Mouse (Mus musculus) heart, embryonic 10.5 days (tissue): Measurements from ENCODE around the gene Pou2f2. TPM values are rescaled to one million over a fixed set of nuclear protein-coding genes. Genes with fewer than 3 reads are reported as not detected.
A peak's percentile ranks its signal among the peaks of the same experiment; 100 is the strongest.

Source experiments
- DNase-seq: peaks from one replicate; pipeline ENCODE4 v3.0.0-alpha.2; 2017; ENCODE audit warnings: low spot score
- H3K27ac ChIP-seq: fragments of 300-500 bp; sonication (generic); 2 replicates; pipeline ENCODE4 v1.5.1; 2016; ENCODE audit warnings: mild to moderate bottlenecking
- H3K27me3 ChIP-seq: fragments of 300-500 bp; sonication (generic); 2 replicates; pipeline ENCODE4 v1.6.1; 2016; ENCODE audit warnings: mild to moderate bottlenecking; ENCODE audit not compliant: poor library complexity, insufficient read depth, severe bottlenecking
- H3K36me3 ChIP-seq: fragments of 300-500 bp; sonication (generic); 2 replicates; pipeline ENCODE4 v1.6.1; 2016; ENCODE audit warnings: mild to moderate bottlenecking, moderate library complexity
- H3K4me1 ChIP-seq: fragments of 300-500 bp; sonication (generic); 2 replicates; pipeline ENCODE4 v1.6.1; 2016; ENCODE audit warnings: mild to moderate bottlenecking
- H3K4me3 ChIP-seq: fragments of 300-500 bp; sonication (generic); 2 replicates; pipeline ENCODE4 v1.5.1; 2016; ENCODE audit warnings: mild to moderate bottlenecking, moderate library complexity
- H3K9me3 ChIP-seq: fragments of 300-500 bp; sonication (generic); 2 replicates; pipeline ENCODE4 v1.6.1; 2016; ENCODE audit warnings: mild to moderate bottlenecking, moderate library complexity
- WGBS: fragments of 180-500 bp; shearing (Covaris S2); methylation state at CpG from one replicate; pipeline ENCODE4 v1.1.7; 2016; 5-methylcytosine and 5-hydroxymethylcytosine counted together
- polyA plus RNA-seq: library from polyadenylated mRNA; unstranded; fragments of >200 nt; fragmentation: Nextera tagmentation; extraction: Ambion mirVana; gene quantifications from 2 replicates; pipeline ENCODE4 v1.2.1, GENCODE M21; 2016

The Pou2f2 gene
- 0.73 and 0.74 TPM in 2 replicates for polyA plus RNA-seq

GRCm38 (mm10) chr7:25179606-25180161, at the start of gene Pou2f2:
Gene Pou2f2 (minus strand): TSS chr7:25179726.
- under 1% methylated on average over 36 of the region's 56 CpGs for WGBS
- Histone ChIP-seq H3K4me1 (peaks cover 23% of the 10 kb centered on the region), H3K4me3 (peak within 1 kb of the TSS; percentile 60), H3K36me3 (no peaks in the 10 kb centered on the region), H3K27ac (no peak within 1 kb of the TSS), H3K9me3 (no peaks in the 10 kb centered on the region), H3K27me3 (peaks cover 100% of the 10 kb centered on the region)
- no peak for DNase-seq

- WGBS, result 87% methylated on average over 1 of the region's 1 CpGs
- Histone ChIP-seq H3K9me3 (no peaks in the 10 kb centered on the region), H3K4me1 (peaks cover 4% of the 10 kb centered on the region; the same call in 1 of the 2 replicates), H3K4me3 (no peak overlapping the region), H3K27ac (no peak overlapping the region), H3K27me3 (no peaks in the 10 kb centered on the region), H3K36me3 (peaks cover 93% of the 10 kb centered on the region)
- DNase-seq, result no peak
These were observed 48.2 kb upstream of the Pou2f2 start for GRCm38 (mm10) chr7:25227523-25228300.

- no peak for DNase-seq
- Histone ChIP-seq H3K9me3 (no peaks in the 10 kb centered on the region), H3K4me1 (peaks cover 42% of the 10 kb centered on the region), H3K36me3 (peaks cover 40% of the 10 kb centered on the region), H3K27ac (peak overlapping the region; percentile 95), H3K4me3 (peak overlapping the region; percentile 74), H3K27me3 (no peaks in the 10 kb centered on the region)
- WGBS, result 83% methylated on average over 10 of the region's 10 CpGs
These were observed 42.9 kb upstream of the Pou2f2 start for GRCm38 (mm10) chr7:25222275-25222967.

- H3K4me1 ChIP-seq, result peaks cover 42% of the 10 kb centered on the region
- DNase-seq, result peak; percentile 99
- no peaks in the 10 kb centered on the region for H3K9me3 ChIP-seq
- H3K36me3 ChIP-seq, result peaks cover 29% of the 10 kb centered on the region
- peak within 1 kb of the TSS; percentile 95 for H3K27ac ChIP-seq
- no peaks in the 10 kb centered on the region for H3K27me3 ChIP-seq
- peak within 1 kb of the TSS; percentile 74 for H3K4me3 ChIP-seq
- under 1% methylated on average over 45 of the region's 45 CpGs for WGBS
These were observed 41.8 kb upstream of the Pou2f2 start, which contains the start of gene Zfp526 for GRCm38 (mm10) chr7:25221102-25221883. Gene Zfp526 (plus strand): TSS chr7:25221425.

- H3K27me3 ChIP-seq, result no peaks in the 10 kb centered on the region
- H3K4me1 ChIP-seq, result peaks cover 42% of the 10 kb centered on the region
- WGBS, result 5% methylated on average over 20 of the region's 20 CpGs
- H3K36me3 ChIP-seq, result peaks cover 22% of the 10 kb centered on the region
- H3K27ac ChIP-seq, result peak within 1 kb of the TSS; percentile 95
- H3K9me3 ChIP-seq, result no peaks in the 10 kb centered on the region
- peak within 1 kb of the TSS; percentile 74 for H3K4me3 ChIP-seq
- peak; percentile 85 for DNase-seq
These were observed 41.1 kb upstream of the Pou2f2 start, which contains the start of gene Dedd2 for GRCm38 (mm10) chr7:25220457-25221101. Gene Dedd2 (minus strand): TSS chr7:25220615.

- peaks cover 22% of the 10 kb centered on the region for H3K36me3 ChIP-seq
These were observed 40.4 kb upstream of the Pou2f2 start for GRCm38 (mm10) chr7:25219756-25220456.

GRCm38 (mm10) chr7:25219416-25219750, 39.9 kb upstream of the Pou2f2 start:
- WGBS, result under 1% methylated on average over 16 of the region's 16 CpGs
- Histone ChIP-seq H3K4me3 (peak overlapping the region; percentile 74), H3K4me1 (peaks cover 42% of the 10 kb centered on the region), H3K27ac (peak overlapping the region; percentile 95), H3K9me3 (no peaks in the 10 kb centered on the region), H3K27me3 (no peaks in the 10 kb centered on the region), H3K36me3 (peaks cover 19% of the 10 kb centered on the region)
- no peak for DNase-seq

More at GRCm38 (mm10) chr7:25219756-25220456, 40.4 kb upstream of the Pou2f2 start:
- H3K4me3 ChIP-seq, result peak overlapping the region; percentile 74
- WGBS, result 1% methylated on average over 31 of the region's 31 CpGs
- no peaks in the 10 kb centered on the region for H3K27me3 ChIP-seq
- DNase-seq, result peak; percentile 98
- H3K9me3 ChIP-seq, result no peaks in the 10 kb centered on the region
- H3K27ac ChIP-seq, result peak overlapping the region; percentile 95
- peaks cover 42% of the 10 kb centered on the region for H3K4me1 ChIP-seq

- peaks cover 42% of the 10 kb centered on the region for H3K4me1 ChIP-seq
- peak overlapping the region; percentile 95 for H3K27ac ChIP-seq
- H3K4me3 ChIP-seq, result peak overlapping the region; percentile 74
- no peaks in the 10 kb centered on the region for H3K27me3 ChIP-seq
- H3K9me3 ChIP-seq, result no peaks in the 10 kb centered on the region
- H3K36me3 ChIP-seq, result peaks cover 17% of the 10 kb centered on the region; the same call in 1 of the 2 replicates
- WGBS, result 1% methylated on average over 53 of the region's 53 CpGs
- DNase-seq, result peak; percentile 89
These were observed 39.3 kb upstream of the Pou2f2 start for GRCm38 (mm10) chr7:25218705-25219415.

- 70% methylated on average over 12 of the region's 12 CpGs for WGBS
- H3K4me1 ChIP-seq, result peaks cover 39% of the 10 kb centered on the region
- H3K27ac ChIP-seq, result no peak overlapping the region
- H3K9me3 ChIP-seq, result no peaks in the 10 kb centered on the region
- no peak for DNase-seq
- no peaks in the 10 kb centered on the region for H3K27me3 ChIP-seq
- H3K4me3 ChIP-seq, result peak overlapping the region; percentile 74
- peaks cover 12% of the 10 kb centered on the region; the same call in 1 of the 2 replicates for H3K36me3 ChIP-seq
These were observed 38.3 kb upstream of the Pou2f2 start for GRCm38 (mm10) chr7:25217653-25218395.

- Histone ChIP-seq H3K36me3 (peaks cover 33% of the 10 kb centered on the region), H3K27ac (no peak overlapping the region), H3K9me3 (no peaks in the 10 kb centered on the region), H3K27me3 (no peaks in the 10 kb centered on the region), H3K4me1 (peaks cover 11% of the 10 kb centered on the region), H3K4me3 (no peak overlapping the region)
- no peak for DNase-seq
- WGBS, result 85% methylated on average over 2 of the region's 2 CpGs
These were observed 34.6 kb upstream of the Pou2f2 start for GRCm38 (mm10) chr7:25214172-25214571.
